Mouse (Mus musculus): Measurements from ENCODE around the gene Srrm2. TPM values are rescaled to one million over a fixed set of nuclear protein-coding genes. Genes with fewer than 3 reads are reported as not detected.

The Srrm2 gene
- 1,161 TPM for polyA plus RNA-seq (2017; shearing (Covaris generic))

DNA sequence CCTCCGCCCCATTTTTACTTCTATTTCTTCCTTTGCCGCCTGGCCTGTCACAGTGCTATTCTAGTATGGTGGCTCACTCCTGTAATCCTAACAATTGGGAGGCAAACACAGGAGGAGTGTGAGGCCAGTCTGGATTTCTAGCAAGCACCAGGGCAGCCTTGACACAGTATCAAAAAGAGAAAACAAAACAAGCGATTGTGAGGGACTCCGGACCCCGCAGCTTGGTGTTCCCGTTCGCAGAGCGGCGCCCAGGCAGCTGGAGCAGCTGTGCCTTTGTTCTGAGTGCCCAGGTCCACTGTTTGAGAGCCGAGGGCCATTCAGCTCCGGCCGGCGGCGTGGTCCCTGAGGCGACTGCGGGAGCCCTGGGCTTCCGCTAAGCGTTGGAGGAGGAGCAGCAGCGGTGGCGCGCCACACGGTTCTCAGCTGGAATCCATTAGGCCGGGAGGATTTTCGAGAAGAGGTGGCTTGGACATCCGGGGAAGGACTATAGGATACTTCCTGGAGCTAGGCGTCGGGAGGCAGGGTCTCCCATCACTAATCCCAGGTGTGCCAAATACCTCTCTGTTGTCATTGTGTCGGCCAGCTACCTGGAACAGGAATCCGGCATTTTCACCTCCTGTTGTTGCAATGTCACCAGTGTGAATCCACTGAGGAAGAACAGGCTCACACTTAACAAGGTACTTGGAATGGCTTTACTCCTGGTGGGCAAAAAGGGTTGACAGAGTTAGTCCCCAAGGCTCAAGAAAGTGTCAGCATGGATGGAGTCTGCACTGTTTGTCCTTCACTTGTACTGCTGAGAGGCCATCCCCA lies at the start of gene Srrm2:
Gene Srrm2, plus strand, starts transcription at position 264 of the 810 bp plus-strand sequence.

DNA sequence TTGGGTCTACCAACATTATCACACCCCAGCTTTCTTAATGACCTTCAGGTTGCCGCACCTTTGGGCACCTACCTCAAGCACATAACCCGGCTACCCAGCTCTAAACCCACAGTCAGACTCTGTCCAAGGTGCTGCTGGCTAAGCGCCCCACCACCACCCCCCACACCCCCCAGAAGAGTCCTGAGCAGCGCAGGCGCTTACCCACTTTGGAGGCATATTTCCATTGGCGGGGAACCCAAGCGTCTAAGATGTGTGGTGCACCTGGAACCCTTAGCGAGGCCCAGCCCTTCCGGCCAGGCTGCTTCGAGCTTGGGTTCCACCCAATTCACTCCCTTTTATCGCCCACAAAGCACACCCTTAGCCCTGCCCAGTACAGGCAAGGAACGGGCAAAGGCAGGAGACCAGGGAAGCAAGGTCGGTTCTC lies 49.7 kb upstream of the Srrm2 start, which contains the start of gene Paqr4:
Gene Paqr4, minus strand, starts transcription at position 270 of the 424 bp plus-strand sequence.

DNA sequence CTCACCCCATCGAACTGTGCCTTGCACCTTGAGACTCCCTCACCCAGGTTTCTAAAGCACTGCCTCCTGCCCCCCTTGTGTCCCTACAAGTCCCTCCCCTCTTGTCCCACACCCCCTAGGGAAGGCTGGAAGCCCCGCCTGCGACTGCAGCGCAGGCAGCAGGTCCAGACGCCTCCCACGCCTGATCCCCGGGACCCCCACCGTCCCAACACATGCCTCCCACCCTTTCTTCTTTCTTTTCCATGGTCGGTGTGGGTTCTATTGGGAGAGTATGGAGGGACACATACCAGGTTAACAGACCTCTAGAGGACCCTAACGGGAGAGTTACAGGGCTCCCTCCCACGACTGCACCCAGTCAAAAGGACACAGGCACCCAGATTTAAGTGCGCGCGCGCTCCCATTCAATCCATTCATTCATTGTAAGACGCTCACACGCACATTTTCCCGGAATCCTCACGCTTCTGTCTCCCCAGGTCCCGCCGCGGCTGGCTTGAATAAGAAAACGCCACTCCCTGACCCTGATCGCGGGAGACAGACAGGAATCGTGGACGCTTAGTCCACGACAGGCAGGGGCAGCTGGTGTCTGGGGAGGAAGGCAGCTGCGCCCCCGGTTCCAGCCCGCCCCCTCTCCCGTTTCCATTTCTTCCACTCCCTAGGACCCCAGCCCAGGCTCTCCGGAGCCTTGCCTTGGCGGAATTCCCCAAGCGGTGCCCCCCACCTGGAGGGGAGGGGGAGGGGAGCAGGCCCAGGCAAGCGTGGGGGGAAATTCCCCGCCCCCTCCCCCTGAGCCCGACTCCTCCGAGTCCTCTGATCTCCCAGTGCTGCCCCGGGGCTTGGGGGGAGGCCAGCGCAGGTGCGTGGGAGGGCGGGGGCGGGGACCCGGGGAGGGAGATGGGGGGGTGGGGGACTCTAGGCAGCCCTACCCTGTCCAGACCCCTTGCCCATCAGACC lies 44.8 kb upstream of the Srrm2 start, which contains the start of gene Kremen2:
Gene Kremen2, minus strand, starts transcription at position 533 of the 951 bp plus-strand sequence.

DNA sequence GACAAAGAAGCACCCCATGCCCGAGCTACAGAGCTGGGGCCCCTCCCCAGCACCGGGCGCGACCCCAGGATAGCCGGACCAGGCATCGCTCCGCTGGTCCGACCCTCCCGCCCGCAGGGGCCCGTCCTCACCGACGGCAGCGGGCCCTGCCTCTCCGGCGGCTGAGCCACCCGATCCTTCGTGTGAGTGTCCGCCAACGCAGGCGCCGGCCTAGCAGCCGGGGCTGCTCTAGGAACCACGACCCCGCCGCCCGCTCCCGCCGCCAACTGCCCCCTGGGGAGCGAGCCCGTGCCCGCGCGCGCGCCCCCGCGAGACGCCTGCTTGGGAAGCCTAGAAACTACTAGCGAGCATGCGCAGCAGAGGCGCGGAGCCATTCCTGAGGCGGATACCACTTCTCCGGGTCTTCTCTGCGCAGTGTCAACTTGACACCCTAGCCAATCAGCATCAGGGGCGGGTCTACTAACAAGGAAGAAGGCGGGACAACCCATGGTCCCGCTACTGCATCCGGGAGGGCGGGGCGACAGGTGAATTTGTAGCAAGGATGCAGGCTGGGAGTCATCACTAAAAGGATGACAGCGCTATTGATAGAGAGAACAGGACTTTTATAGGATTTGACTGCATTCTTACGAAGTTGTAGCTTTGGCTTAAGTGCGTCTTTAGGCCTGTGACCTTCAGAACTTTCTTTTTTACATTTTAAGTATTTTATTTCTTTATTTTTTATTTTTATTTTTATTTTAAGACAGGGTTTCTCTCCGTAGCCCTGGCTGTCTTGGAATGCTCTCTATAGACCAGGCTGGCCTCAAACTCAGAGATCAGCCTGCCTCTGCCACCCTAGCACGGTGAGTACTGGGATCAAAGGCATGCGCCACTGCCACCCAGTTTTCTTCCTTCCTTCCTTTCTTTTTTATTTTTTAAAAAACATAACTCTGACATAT lies 18.8 kb upstream of the Srrm2 start, which contains the start of gene Flywch1:
Gene Flywch1, minus strand, starts transcription at position 319 of the 935 bp plus-strand sequence.

DNA sequence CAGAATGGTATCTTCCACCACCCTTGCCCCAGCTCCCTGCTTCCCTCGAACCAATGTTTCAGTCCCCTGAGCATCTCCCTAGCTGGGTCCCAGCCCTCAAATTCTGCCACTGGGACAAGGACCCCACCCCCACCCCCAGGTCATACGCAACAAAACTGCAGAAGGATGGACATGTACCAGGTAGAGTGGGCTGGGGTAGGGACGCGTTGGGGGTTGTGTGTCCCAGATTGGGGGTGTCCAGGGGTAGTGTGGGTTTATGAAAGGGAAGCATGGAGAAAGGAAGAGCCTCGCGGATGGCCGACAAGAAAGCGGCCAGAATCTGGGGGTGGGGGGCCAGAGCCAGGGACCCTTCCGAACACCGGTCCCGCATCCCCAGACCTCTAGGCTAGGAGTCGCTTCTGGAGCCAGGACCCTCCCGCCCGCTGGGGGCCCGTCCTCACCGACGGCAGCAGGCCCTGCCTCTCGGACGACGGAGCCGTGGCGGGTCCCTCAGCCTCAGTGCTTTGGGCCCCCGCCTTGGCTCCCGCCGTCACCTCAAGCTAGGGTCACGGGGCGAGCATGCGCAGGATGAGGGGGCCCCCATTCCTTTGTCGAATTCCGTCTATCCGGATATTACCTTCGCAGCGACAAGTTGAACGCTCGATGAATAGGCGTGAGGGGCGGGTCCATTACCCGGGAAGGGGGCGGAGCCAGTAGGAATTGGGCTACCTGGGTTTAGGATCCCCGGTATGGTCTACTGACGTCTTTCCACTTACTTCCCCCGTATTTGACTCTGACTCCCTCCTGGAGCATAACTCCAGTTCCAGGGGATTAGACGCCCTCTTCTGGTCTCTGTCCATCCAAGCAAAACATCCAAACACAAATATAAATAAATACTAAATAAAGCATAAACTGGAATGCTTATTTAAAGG lies 4.5 kb upstream of the Srrm2 start, which contains the start of gene Flywch2:
Gene Flywch2, minus strand, starts transcription at position 521 of the 911 bp plus-strand sequence.

DNA sequence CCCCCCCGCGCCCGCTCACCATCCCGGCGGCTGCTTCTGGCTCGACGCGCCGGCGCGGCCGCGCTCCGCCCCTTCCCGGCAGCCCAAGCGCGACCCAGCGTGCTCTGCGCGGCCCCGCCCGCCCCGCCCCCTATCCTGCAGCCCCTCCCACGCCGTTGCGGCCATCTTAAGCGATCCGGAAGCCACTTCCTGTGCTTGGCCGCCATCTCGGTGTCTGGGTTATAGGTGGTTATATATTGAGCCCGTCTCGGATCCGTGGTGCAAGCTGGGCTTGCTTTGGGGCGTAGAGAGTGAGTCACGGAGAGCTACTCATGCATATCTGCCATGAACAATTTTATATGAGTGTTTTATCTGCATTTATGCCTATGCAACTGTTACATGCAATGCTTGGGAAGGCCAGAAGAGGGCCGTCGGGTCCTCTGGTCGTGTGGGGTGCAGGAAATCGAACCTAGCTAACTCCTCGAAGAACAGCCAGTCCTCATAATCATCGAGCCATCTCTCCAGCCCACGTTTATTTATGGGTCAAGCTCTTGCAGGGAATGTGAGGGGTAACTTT lies 38.8 kb downstream of the Srrm2 start, which contains the start of gene Elob:
Gene Elob, minus strand, starts transcription at position 73 of the 556 bp plus-strand sequence.

DNA sequence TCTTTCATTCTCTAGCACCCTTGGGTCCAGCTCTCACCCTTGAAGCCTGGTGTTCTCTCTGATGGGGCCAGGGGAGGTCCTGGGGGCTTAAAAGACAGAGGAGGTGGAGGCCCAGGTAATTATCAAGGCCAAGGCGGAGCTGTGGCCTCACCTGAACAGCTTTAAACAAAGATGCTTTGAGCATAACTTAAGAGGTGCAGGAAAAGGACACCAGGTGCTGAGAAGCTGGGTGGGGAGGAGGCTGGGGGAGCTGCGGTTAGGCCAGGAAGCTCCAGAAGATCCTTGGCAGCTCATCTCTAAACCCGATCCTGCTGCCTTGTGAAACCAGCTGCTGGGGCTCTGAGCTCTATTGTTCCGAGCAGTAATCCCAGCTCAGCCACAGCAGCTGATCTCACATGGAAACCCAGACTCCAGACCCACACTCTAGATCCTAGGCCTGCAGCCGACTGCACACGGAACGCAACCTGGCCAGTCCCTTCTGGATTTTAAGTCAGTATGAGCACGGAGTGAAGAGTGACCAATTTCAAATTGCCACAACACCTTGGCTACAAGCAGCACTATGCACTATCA lies 45.8 kb downstream of the Srrm2 start, which contains the start of gene Prss33:
Gene Prss33, minus strand, starts transcription at position 51 of the 570 bp plus-strand sequence.

DNA sequence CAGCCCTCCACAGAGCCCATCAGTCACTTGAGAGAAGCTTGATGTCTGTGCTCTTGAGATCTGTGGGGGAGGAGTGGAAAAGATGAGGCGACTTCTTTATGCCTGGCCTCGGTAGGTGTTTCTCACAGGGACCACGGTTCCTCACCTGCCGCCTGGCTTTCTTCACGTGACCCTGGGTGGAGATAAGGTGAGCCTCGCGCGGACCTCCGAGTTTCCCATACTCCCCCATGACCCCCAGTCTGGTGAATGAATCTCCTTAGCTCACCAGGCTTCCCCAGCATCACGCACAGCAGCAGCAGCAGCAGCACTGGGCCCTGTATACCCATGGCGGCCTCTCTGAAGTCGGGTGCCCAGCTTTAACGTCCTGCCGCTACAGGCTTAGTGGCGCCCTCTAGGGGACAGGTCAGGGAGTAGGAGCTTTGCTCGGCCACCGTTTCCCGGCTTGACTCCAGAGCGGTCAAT lies 53.5 kb downstream of the Srrm2 start, which contains the start of the genes Prss32 and Prss41:
Gene Prss32, plus strand, starts transcription at position 44 of the 462 bp plus-strand sequence.
Gene Prss41, minus strand, starts transcription at position 361 of the 462 bp plus-strand sequence.

DNA sequence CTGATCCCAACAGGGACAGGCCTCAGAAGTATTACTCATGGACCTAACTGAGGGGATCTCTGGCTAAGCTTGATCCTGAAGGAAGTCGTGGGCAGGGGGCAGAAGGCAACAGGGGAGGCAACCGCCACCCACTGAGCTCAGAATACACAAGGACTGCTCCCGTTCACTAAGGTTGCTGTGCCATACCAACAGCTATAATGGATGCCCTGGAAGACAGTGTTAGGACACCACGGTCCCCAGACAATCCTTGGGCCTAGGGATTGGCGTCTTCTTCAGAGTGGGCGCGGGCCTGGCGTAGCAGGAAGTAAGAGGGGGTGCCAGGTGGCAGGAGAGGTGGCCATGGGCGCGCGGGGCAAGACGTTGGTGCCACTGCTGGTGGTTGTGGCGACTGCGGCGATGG lies 77.4 kb downstream of the Srrm2 start, which contains the start of gene Prss21:
Gene Prss21, plus strand, starts transcription at position 301 of the 400 bp plus-strand sequence.

Other genes starting within 250 kb of the Srrm2 start
- 6.9 TPM for gene Zfp213, start 226.3 kb upstream of the Srrm2 start, polyA plus RNA-seq (2017; shearing (Covaris generic))
- gene Zfp13, start 191.0 kb upstream of the Srrm2 start, polyA plus RNA-seq (2017; shearing (Covaris generic)) = not detected
- 4.8 TPM for gene Zscan10, start 189.7 kb upstream of the Srrm2 start, polyA plus RNA-seq (2017; shearing (Covaris generic))
- 0.25 TPM for gene Mmp25, start 145.3 kb upstream of the Srrm2 start, polyA plus RNA-seq (2017; shearing (Covaris generic))
- 0.19 TPM for gene Bicdl2, start 130.0 kb upstream of the Srrm2 start, polyA plus RNA-seq (2017; shearing (Covaris generic))
- gene Hcfc1r1, start 116.9 kb upstream of the Srrm2 start, polyA plus RNA-seq (2017; shearing (Covaris generic)) = 46.6 TPM
- gene Thoc6, start 116.7 kb upstream of the Srrm2 start, polyA plus RNA-seq (2017; shearing (Covaris generic)) = 21.0 TPM
- 20.5 TPM for gene Tnfrsf12a, start 113.1 kb upstream of the Srrm2 start, polyA plus RNA-seq (2017; shearing (Covaris generic))
- not detected for gene Cldn6, start 111.3 kb upstream of the Srrm2 start, polyA plus RNA-seq (2017; shearing (Covaris generic))
- not detected for gene Cldn9, start 106.5 kb upstream of the Srrm2 start, polyA plus RNA-seq (2017; shearing (Covaris generic))
- not detected for gene 1520401A03Rik, start 67.7 kb upstream of the Srrm2 start, polyA plus RNA-seq (2017; shearing (Covaris generic))
- 51.3 TPM for gene Pkmyt1, start 64.2 kb upstream of the Srrm2 start, polyA plus RNA-seq (2017; shearing (Covaris generic))
- 3.1 TPM for gene Paqr4, start 49.7 kb upstream of the Srrm2 start, polyA plus RNA-seq (2017; shearing (Covaris generic))
- gene Kremen2, start 44.7 kb upstream of the Srrm2 start, polyA plus RNA-seq (2017; shearing (Covaris generic)) = 2.4 TPM
- 25.6 TPM for gene Flywch1, start 18.9 kb upstream of the Srrm2 start, polyA plus RNA-seq (2017; shearing (Covaris generic))
- gene Flywch2, start 4.5 kb upstream of the Srrm2 start, polyA plus RNA-seq (2017; shearing (Covaris generic)) = 1.7 TPM
- gene Elob, start 38.6 kb downstream of the Srrm2 start, polyA plus RNA-seq (2017; shearing (Covaris generic)) = 389 TPM
- not detected for gene Prss33, start 45.5 kb downstream of the Srrm2 start, polyA plus RNA-seq (2017; shearing (Covaris generic))
- not detected for gene Prss32, start 53.3 kb downstream of the Srrm2 start, polyA plus RNA-seq (2017; shearing (Covaris generic))
- 3.6 TPM for gene Prss41, start 53.6 kb downstream of the Srrm2 start, polyA plus RNA-seq (2017; shearing (Covaris generic))
- not detected for gene Prss21, start 77.5 kb downstream of the Srrm2 start, polyA plus RNA-seq (2017; shearing (Covaris generic))
- not detected for gene Dcpp1, start 90.3 kb downstream of the Srrm2 start, polyA plus RNA-seq (2017; shearing (Covaris generic))
- gene Dcpp2, start 90.3 kb downstream of the Srrm2 start, polyA plus RNA-seq (2017; shearing (Covaris generic)) = not detected
- gene Dcpp3, start 126.9 kb downstream of the Srrm2 start, polyA plus RNA-seq (2017; shearing (Covaris generic)) = not detected
- gene Sbp, start 151.1 kb downstream of the Srrm2 start, polyA plus RNA-seq (2017; shearing (Covaris generic)) = not detected
- gene Sbpl, start 164.7 kb downstream of the Srrm2 start, polyA plus RNA-seq (2017; shearing (Covaris generic)) = not detected
- gene Prss30, start 190.0 kb downstream of the Srrm2 start, polyA plus RNA-seq (2017; shearing (Covaris generic)) = 1.9 TPM
- not detected for gene Prss22, start 207.6 kb downstream of the Srrm2 start, polyA plus RNA-seq (2017; shearing (Covaris generic))
- not detected for gene Prss27, start 247.6 kb downstream of the Srrm2 start, polyA plus RNA-seq (2017; shearing (Covaris generic))